Mouse (Mus musculus) right cerebral cortex, adult 2 months (tissue): ENCODE measurements around the gene Dnm3.

ENCODE experiments used
- DNase-seq, 2 experiments: peaks; one replicate each; pipeline ENCODE4 v3.0.0; 2021 to 2022; ENCODE audit warnings: low spot score in 2 of 2

The Dnm3 gene

GRCm38 (mm10) chr1:161998781-161999180 is 479.1 kb downstream of the Dnm3 start:
- DNase-seq = no peak

DNA sequence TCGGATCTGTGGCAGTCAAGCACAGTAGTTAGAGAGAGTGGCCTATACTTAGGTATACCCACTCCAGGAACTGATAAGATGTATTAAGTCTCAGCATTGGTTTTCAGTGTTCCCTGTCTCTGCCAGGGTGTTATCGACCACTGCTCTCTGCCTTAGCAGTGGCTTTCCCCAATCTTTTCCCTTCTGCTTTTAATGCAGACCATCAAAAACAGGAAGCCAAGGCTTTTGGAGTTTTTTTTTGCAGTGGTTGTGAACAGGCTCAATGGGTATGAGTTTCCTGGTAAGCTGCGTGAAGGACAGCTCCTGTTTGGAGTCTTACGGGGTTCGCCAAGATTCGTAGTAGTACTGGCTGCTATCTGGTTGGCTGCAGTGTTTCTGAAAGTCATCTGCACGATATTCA is 485.4 kb downstream of the Dnm3 start:
- no peak for DNase-seq

DNA sequence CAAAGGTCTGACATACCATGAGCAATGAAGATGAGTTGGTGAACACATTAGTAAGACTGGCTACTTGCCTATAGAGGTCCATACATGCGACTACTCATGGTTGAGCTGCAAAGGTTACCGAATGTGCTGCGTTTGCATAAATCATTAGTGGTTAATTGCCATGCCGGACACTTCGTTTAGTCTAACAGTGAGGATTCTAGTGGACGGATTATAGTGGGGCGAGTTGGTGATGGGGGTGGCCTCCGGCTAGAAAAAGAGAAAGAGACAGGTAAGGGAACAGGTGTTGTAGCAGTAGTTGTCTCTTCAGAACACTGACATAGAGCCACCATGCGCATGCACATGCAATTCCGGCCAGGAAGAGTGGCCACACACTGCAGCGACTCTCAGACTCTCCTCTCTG is 486.0 kb downstream of the Dnm3 start:
- DNase-seq = no peak

DNA sequence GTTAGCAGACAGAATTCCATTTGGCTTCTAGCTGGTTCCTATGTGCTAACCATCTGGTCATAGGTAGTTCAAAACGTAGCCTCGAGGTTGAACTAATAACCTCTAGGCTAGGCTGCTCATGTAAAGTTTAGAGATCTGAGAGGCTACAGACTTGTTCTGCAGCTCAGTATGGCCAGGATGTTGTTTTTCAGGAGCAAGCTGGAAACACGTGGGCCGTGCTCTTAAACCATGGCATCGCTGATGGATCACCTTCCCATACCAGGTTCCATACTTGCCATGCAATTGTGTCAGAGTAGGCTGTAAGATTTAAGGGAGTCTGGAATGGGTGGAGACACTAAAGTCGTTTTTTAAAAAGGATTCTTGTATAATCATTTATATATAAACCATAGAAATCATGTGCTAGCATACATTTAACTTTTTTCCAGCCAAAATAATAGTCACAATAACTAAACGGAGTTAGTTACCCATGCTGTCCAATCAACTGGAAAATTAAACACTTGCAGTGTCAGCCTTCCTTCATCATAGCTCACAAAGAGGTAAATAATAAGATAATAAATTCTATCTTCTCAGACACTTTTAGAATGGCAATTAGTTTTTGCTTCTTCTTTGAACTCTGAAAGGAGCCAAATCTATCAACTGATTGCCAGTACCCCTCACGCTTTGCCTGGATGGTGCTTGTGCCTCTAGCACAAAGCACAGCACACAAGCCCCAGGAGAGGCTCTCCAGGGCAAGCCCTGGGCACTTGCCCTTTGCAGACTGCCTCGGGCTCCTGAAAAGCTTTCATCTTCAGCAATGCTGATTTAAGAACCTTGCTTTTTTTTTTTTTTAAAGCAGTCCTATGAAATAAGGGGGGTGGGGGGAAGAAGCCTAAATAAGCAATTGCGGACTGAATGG is 486.9 kb downstream of the Dnm3 start:
- no peak for DNase-seq

DNA sequence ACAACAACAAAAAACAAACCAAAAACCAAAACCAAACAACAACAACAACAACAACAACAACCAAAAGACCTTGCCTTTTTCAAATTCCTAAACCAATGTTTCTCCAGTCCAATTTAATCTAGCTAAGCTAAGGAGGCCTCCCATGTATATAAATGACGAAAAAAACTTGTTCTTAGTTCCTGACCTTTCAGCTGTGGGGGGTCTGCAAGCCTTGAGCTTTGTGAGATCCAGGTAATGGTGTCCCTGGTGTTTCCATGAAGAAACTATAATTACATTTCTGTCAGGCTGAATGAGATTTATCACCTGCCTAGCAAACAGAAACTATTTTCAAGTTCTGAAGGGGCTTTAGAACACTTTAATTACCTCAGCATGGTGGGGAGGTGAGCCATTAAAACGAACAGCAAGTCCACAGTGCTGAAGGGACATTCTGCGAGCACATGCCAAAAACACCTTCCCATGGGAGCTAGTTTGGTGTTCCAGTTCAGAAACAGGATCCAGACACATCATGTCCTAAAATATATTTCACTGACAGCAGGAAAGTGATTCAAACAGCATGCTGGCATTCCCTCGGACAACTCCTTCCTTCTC is 493.8 kb downstream of the Dnm3 start:
- no peak for DNase-seq

- DNase-seq = no peak
Observed at GRCm38 (mm10) chr1:161983451-161983850, 494.4 kb downstream of the Dnm3 start.

GRCm38 (mm10) chr1:161980626-161981298 is 497.1 kb downstream of the Dnm3 start:
- no peak for DNase-seq

- DNase-seq = no peak
Observed at GRCm38 (mm10) chr1:161980046-161980445, 497.8 kb downstream of the Dnm3 start.

- DNase-seq = no peak
Observed at GRCm38 (mm10) chr1:161979536-161979935, 498.3 kb downstream of the Dnm3 start, which contains the start of gene 4930558K02Rik. Gene 4930558K02Rik, minus strand, starts transcription at chr1:161979636.

DNA sequence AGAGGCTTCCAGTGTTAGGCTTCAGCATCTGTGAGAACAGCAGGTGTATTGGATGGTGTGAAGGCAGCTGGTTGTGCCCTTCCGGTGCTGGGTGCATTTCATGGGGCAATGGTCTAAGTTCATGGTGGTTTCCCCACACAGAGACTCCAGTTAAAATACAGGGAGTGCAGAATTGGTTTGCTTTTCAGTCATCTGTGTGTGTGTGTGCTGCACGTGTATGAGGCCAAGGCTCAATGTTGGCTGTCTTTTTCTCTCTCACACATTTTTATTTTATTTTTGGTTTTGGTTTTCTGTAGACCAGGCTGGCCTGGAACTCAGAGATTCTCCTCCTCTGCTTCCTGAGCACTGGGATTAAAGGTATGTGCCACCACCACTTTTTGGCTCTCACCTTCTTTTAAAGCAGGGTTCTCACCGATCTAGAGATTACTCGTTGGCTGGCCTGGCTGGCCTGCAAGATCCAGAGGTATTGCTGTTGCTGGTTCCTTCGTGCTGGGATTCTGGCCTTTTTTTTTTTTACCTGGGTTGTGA is 499.6 kb downstream of the Dnm3 start:
- no peak for DNase-seq

GRCm38 (mm10) chr1:161977331-161977730 is 500.5 kb downstream of the Dnm3 start:
- DNase-seq = no peak

DNA sequence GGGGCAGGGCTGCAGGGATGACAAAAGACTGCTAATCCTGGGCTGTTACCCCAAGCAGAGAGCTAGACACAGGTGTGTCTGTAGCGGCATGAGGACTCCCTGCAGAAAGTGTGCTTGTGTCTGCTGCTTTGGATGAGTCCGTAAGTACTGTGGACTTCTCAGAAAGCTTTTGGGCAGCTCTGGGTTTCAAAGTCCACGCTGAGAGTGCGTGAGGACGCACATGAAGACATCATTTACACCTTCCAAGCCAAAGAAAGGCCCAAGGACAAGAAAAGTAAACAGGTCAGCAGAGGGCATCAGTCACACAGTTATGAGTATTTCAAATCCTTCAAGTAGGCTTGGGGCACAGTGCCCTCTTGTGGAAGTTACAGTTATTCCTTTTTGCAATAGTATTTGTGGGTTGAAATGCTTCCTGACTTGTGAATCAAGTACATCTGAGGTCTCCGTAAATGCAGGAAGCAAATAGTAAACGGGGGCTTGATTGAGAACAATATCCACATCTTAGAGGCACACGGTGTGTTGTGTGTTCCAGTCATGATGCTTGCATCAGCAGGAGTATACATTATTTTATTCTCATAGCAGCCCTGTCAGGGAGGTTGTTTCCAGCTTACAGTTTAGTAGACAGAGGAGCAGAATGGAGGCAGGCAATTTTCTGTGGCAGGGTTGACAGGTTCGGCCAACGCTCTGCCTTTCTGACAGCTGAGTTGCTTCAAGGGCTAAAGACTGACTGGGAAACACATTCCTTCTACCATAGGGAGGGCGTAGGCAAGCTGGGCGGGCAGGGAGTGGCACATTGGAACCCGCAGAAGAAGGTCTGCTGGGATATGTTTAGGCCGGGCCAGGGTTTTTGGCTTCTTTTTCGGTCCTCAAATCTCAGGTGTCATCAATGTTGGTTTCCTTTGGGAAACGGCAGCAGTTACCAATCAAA is 501.3 kb downstream of the Dnm3 start:
- peak; percentile 83 to 84 for DNase-seq

GRCm38 (mm10) chr1:161972233-161972632 is 505.6 kb downstream of the Dnm3 start:
- DNase-seq = no peak

DNA sequence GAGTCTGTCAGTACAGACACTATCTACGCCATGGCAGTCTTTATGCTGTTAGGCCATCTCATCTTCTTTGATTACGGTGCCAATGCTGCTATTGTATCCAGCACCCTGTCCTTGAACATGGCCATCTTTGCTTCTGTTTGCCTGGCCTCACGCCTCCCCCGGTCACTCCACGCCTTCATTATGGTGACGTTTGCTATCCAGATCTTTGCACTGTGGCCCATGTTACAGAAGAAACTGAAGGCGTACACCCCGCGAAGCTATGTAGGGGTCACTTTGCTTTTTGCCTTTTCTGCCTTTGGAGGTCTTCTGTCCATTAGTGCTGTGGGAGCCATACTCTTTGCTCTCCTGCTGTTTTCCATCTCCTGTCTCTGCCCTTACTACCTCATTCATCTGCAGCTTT is 507.0 kb downstream of the Dnm3 start:
- DNase-seq = no peak

DNA sequence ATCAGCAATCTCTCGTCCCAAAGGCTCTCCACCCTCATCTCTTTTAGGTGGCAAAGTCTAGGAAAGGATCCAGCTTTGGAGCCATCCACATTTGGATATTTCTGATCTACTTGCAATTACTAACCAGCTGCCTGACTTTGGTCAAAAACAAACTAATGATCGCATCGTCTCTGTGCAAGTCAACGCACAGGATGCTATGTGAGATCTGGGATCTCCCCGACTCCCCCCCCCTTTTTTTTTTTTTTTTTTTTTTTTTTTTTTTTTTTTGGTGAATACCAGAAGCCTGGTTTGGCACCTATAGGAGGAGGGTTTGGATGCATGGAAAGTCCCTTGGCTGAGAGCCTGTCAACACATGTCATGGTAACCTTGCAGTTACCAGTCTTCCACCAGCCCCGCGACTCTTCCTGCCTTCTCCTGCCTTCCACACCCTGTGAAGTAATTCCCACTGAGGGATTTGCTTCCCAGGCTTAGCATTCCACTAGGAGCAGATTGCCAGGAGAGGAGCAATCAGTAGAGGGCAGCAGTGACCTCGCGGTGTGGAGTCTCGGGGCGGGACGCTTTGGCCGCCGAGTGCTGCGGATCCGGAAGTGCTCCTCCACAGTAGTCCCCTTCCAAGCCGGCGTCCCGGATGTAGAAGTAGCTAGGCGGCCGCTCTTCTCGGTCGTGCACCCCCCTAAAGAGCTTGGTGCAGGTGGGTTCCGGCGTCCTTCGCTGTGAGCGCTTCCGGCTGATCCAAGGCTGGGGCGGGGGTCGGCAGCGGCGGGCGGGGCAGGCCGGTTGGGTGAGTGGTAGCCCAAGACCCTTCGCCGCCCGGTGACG is 509.0 kb downstream of the Dnm3 start, which contains the start of gene Pigc:
TSS of gene Pigc (plus strand) at position 598 of the 819 bp plus-strand sequence.
- peak; percentile 94 for DNase-seq

- DNase-seq = no peak
Observed at GRCm38 (mm10) chr1:161967936-161968335, 509.9 kb downstream of the Dnm3 start.

DNA sequence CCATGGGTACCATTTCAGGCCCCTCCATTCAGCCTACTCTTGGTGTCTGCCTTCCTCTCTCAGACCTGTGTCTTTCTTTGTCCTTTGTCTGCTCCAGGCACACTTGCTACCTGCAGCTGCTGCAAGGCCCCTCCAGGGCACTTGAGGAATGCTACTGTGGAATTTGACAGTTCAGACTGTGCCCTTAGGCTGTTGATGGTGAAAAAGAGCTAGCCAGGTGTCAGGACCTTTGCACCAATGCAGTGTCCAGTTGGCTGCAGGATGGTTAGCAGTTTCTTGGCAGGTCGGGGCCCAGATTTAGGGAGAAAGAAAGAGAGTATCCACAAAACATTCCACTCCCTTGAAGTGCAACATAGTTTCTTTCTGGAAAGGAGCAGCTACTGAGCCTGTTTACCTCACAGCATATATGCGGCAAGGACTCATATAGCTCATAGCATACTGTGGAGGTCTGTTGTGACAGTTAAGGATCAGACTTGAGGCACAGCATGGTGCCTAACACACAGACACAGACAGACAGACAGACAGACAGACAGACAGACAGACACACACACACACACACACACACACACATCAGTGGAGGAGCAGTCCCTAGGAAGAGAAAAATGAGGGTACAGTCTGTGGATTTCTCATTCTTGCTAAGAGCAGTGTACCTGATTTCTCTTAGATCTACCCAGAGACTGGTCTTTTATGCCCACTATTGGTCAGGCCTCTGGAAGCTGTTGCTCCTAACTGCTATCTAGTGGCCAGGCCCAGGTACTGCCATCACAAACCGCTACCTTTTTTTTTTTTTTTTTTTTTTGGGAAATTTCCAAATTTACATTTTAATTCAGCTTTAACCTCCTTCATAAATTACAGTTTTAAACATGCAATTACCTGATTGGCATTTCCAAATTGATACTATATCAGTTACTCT is 515.1 kb downstream of the Dnm3 start:
- no peak for DNase-seq

DNA sequence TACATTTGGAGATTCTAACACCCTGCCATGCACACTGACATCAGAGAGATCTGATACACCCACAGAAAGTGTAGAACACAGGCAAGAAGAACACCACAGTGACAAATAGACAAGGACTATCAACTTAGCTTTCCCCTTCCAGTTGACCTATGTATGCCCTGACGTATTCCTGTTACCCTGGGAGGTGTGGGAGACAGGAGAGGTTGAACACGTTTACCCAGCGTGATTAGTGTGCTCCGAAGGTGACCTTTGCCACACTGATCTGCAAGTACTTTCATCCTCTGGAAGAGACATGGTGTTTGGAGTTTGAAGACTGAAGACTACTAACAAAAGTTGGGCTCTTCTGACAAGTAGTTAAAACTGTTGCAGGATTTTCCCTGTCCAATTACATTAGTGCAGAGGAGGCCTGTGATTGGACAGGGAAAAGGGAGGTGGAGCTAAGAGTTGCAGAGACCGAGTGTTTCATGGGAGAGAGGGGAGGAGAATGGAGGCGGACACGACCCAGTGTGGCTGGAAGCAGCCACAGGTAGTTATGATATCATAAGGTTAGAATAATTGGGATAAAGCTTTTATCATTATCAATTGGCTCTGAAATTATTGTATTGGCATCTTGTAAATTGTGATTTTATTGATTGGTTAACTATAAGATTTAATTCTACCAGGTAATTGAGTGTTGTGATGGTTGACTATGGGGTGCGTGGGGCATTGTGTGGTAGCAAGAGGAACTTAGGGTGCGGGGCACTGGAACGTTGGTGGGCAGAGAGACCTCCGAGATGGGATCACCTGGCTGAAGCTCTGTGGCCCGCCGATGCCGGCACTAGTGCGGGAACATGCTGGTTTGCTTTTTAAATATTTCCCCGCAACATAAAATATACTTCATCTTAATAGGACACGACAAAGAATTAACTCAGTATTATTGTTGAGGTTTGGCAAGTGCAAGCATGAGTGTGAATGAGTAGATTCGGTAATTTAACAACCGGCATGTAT is 519.6 kb downstream of the Dnm3 start:
- DNase-seq = no peak
